Mouse (Mus musculus): ENCODE results near the gene Gpm6a.

GRCm38 (mm10) chr8:55002398-55002797, 47.8 kb downstream of the Gpm6a start:
- TF ChIP-seq CTCF (IDR thresholded peaks at IDR 0.05; ENCODE audit: control insufficient read depth, insufficient read depth, insufficient replicate concordance, low read depth, low read length) (no peak), POLR2A (IDR thresholded peaks at IDR 0.05; ENCODE audit: control insufficient read depth, low read depth, low read length) (no peak)

Measured in testis, adult 2 months (tissue).